Mouse (Mus musculus): ENCODE measurements around the gene Gas2l2.

Gas2l2 gene

GRCm38 (mm10) chr11:83429355-83429754 is at the start of gene Gas2l2:
TSS of gene Gas2l2 (minus strand) at chr11:83429455.
- DNase-seq (ENCODE audit: low read depth) = no peak

DNA sequence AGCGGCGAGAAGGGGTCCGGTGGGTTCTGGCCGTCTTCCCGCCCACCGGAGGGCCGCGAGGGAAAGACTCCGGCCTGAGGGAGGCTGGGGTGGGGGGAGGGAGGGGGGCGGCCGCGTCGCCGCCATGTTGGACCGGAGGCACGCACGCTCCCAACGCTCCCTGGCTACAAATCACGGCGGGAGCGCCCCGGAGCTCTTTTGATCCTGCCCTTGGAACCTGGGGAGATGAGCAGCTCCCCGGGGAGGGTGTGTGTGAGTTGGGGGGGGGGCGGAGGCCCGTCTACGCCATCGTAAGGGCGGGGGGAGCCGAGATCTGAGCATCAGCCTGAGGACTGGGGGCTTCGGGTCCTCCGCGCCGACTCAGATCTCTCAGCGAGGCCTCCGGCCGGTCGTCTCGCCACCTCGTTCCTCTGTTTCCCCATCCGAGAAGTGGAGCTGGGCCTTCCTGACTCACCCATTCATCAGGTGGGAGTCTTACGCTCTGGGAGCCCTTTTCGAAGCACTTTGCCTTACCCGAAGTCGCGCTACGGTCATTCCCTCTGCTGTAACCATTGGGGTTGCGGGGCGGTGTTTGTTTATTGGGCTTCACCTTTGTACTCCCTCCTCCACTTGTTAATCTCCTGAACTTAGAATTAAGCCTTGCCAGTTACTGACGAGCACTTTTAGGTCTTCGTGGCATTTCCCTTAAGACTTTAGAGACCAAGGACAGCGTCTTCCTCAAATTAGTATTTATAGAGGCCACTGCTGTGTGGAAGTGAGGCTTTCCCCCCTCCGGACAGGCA is 44.2 kb upstream of the Gas2l2 start:
- no peak for DNase-seq (ENCODE audit: low read depth)

GRCm38 (mm10) chr11:83472324-83473234 is 43.3 kb upstream of the Gas2l2 start, which contains the start of gene Taf15:
TSS of gene Taf15 (plus strand) at chr11:83473086.
- peak; percentile 99 for DNase-seq (ENCODE audit: low read depth)

GRCm38 (mm10) chr11:83471766-83472165 is 42.5 kb upstream of the Gas2l2 start:
- DNase-seq (ENCODE audit: low read depth) = no peak

GRCm38 (mm10) chr11:83468765-83469164 is 39.5 kb upstream of the Gas2l2 start:
- DNase-seq (ENCODE audit: low read depth) = no peak

DNA sequence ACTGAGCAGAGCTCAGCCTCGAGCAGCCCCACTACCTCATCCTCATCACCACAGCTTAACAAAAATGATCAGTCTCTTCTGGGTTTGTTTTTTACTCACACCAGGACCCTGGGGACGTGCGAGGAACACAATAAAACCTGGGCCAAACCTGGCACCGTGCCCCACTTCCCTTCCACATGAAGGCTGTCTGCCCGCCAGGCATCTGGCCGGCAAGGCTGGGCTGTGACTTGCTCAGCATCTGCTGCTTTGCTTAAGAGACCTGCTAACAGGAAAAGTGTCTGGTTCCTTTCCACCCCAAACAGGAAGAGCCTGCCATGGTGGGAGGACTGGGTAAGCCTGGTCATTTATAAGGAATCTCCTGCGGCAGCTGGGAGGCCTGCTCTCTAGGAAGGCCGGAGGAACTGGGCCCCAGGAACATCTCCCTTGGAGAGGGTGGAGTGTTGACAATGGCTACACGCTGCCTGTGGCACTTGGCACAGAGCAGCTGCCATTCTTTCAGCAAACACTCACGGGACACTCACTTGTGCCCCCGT is 37.9 kb upstream of the Gas2l2 start:
- no peak for DNase-seq (ENCODE audit: low read depth)

- no peak for DNase-seq (ENCODE audit: low read depth)
Measured at GRCm38 (mm10) chr11:83465976-83466375, 36.7 kb upstream of the Gas2l2 start.

DNA sequence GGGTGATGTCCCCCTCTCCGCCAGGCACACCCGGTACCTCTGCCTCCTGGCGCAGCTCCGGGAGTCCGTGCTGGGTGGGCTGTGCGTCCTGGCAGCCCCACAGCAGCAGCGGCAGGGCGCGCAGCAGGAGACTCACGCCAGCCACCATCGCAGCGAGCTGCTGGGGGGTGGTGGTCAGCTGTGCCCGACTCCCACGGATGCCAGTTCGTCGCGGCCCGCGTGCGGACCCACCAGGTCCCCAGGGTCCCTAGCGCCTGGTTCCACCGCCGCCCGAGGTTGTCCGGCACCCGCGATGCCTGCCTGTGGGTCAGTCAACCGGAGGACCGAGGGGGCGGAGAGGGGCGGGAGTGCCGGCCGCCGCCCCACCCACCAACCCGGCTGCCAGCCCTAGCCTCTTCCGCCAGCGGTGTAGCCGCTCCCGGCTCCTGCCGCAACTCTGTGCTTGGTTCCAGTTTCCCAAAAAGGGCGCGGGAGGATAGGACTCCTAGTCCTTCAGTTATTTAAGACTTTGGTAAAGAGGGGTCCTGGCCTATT is 33.5 kb upstream of the Gas2l2 start, which contains the start of gene Mmp28:
Gene Mmp28 (minus strand): TSS at position 361 of the 534 bp plus-strand sequence.
- DNase-seq (ENCODE audit: low read depth) = no peak

DNA sequence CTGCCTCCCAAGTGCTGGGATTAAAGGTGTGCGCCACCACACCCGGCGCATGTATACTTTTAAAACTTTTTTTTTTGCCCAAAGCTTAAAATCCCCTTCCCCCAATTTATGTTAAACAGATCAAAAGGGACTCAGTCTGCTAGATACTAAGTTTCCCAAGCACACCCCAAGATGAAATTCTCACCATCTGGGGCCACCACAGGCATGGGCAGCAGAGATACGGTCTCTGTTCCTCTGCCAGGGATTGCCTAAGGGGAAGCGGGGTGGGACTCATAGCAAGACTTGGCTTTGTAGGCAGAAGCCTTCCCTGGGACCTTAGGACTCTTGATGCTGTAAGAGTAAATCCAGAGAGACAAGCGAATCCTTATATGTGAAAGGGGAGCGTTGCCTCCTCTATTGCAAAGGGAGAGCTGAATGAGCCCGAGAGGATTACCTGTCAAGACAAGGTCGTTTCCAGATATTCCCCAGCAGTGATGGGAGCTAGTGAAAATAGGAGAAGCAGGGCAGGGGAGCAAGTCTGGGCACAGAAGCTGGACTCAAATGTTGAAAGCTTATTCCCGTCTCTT is 32.3 kb upstream of the Gas2l2 start:
- no peak for DNase-seq (ENCODE audit: low read depth)

DNA sequence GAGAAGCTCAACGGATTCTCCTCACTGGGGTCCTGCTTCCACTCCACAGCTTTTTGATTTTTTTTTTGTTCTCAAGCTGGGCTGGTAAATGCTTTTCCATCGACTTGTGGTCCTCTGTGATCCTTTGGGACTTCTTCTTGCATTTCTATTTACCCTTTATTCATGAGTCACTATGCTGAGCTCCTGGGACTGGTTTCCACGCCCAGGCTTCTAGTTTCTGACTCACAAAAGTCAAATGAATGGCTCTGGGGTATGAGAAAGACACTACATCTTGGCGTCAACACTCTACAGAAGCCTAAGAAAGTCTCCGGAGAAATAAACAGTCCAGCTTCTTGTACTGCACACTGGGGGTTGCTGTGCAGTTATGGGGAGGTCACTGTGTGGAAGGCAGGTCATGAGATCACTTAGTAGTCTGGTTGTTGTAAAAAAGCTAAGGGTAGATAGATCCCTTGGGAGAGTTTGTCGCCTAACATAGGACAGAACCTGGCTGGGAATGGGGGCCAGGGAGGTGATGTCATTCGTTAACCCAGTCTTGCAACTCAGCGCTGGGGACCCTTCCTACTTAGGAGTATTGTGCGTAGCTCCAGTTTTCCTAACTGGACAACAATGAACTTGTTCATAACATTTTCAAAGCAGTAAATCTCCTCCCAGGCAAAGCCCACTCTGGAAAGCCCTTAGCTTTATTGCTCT is 28.8 kb upstream of the Gas2l2 start:
- no peak for DNase-seq (ENCODE audit: low read depth)

- DNase-seq (ENCODE audit: low read depth) = no peak
Measured at GRCm38 (mm10) chr11:83457257-83457656, 28.0 kb upstream of the Gas2l2 start.

DNA sequence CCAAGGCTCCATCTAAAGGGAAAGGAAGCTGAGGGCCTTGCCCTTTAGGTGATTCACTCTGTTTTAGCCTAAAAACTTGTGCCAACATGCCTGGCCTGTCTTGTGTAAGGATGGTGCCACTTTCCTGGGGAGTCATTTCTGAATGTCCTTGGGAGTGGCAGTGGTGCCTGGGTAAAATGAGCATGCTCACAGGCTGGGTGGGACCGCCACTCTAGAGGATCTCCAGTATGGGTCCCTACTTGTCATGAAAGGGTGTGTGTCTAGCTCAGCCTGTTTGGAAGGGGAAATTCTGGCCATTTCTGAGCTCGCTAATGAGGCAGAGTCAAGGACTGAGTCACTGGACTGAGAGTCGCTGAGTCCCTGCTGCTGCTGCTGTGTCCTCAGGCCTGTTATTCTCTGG is 26.4 kb upstream of the Gas2l2 start:
- no peak for DNase-seq (ENCODE audit: low read depth)

- no peak for DNase-seq (ENCODE audit: low read depth)
Measured at GRCm38 (mm10) chr11:83454548-83454947, 25.3 kb upstream of the Gas2l2 start.

- no peak for DNase-seq (ENCODE audit: low read depth)
Measured at GRCm38 (mm10) chr11:83451281-83451680, 22.0 kb upstream of the Gas2l2 start.

GRCm38 (mm10) chr11:83450550-83450949 is 21.3 kb upstream of the Gas2l2 start:
- DNase-seq (ENCODE audit: low read depth) = no peak

GRCm38 (mm10) chr11:83449298-83449697 is 20.0 kb upstream of the Gas2l2 start:
- no peak for DNase-seq (ENCODE audit: low read depth)

GRCm38 (mm10) chr11:83448927-83449236 is 19.6 kb upstream of the Gas2l2 start:
- no peak for DNase-seq (ENCODE audit: low read depth)

- DNase-seq (ENCODE audit: low read depth) = no peak
Measured at GRCm38 (mm10) chr11:83448021-83448926, 19.0 kb upstream of the Gas2l2 start.

DNA sequence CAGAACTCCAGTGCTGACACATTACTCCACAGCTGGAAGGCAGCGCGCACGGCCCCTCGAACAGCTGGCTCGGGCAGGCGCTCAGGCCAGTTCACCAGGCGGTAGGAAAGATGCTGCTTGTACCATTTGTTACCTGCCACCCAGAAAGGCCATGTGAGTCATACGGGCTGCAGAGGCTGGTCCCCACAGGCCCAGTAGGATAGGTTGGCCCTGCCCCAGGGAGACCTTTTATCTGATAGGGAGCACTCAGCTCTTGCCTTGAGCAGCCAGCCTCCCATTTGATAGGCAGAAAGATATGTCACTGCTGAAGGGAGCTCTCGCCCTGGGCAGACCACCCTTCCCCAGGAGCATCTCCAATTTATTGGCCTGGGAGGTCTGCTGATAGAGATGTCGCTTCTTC is 18.4 kb upstream of the Gas2l2 start:
- DNase-seq (ENCODE audit: low read depth) = no peak

GRCm38 (mm10) chr11:83445001-83445400 is 15.7 kb upstream of the Gas2l2 start:
- peak; percentile 63 for DNase-seq (ENCODE audit: low read depth)

Measured in naive thymus-derived CD4-positive, alpha-beta T cell, adult 2 months (primary cell).